Mouse (Mus musculus) MEL (cell line): Measurements from ENCODE around the gene Mrps18a. TPM values are rescaled to one million over a fixed set of nuclear protein-coding genes. Genes with fewer than 3 reads are reported as not detected.

ENCODE experiments used
- DNase-seq: peaks from one replicate; pipeline ENCODE4 v3.0.0; 2011; ENCODE audit warnings: low read depth, low spot score
- H3K27ac ChIP-seq: 2 replicates; pipeline ENCODE4 v1.5.1; 2012; ENCODE audit warnings: low read depth, mild to moderate bottlenecking, control low read depth, low read length, moderate library complexity; ENCODE audit not compliant: control insufficient read depth
- H3K27me3 ChIP-seq, 2 experiments: fragments of 150-350 bp in 1 of 2; sonication (generic) in 1 of 2; 2 replicates each; pipeline ENCODE4 v1.6.1; 2012; ENCODE audit warnings: low read length in 2 of 2, mild to moderate bottlenecking in 2 of 2, improper control_type of control experiment in 1 of 2, moderate library complexity in 1 of 2; ENCODE audit not compliant: insufficient read depth in 2 of 2, control insufficient read depth in 1 of 2
- H3K36me3 ChIP-seq, 2 experiments: 2 replicates each; pipeline ENCODE4 v1.6.1; 2012 to 2014; ENCODE audit warnings: low read length in 2 of 2, improper control_type of control experiment in 1 of 2, inconsistent platforms in 1 of 2, mild to moderate bottlenecking in 1 of 2; ENCODE audit not compliant: insufficient read depth in 2 of 2, control insufficient read depth in 1 of 2
- H3K4me1 ChIP-seq, 2 experiments: fragments of 150-350 bp in 1 of 2; sonication (generic) in 1 of 2; 2 replicates each; pipeline ENCODE4 v1.6.1; 2012; ENCODE audit warnings: low read length in 2 of 2, improper control_type of control experiment in 1 of 2, mild to moderate bottlenecking in 1 of 2; ENCODE audit not compliant: insufficient read depth in 2 of 2, control insufficient read depth in 1 of 2
- H3K4me3 ChIP-seq, 2 experiments: fragments of 150-350 bp in 1 of 2; sonication (generic) in 1 of 2; 2 replicates each; pipeline ENCODE4 v1.5.1; 2012; ENCODE audit warnings: low read depth in 2 of 2, low read length in 2 of 2, mild to moderate bottlenecking in 2 of 2, moderate library complexity in 2 of 2, control low read depth in 1 of 2, improper control_type of control experiment in 1 of 2; ENCODE audit not compliant: control insufficient read depth in 1 of 2, insufficient read depth in 1 of 2
- H3K79me2 ChIP-seq: 2 replicates; pipeline ENCODE4 v1.6.1; 2012; ENCODE audit warnings: mild to moderate bottlenecking, low read length, moderate library complexity; ENCODE audit not compliant: control insufficient read depth, poor library complexity, insufficient read depth
- H3K9ac ChIP-seq: 2 replicates; pipeline ENCODE4 v1.6.1; 2012; ENCODE audit warnings: low read depth, mild to moderate bottlenecking, control low read depth, low read length, moderate library complexity; ENCODE audit not compliant: control insufficient read depth, poor library complexity, severe bottlenecking
- H3K9me3 ChIP-seq: fragments of 150-350 bp; sonication (generic); replicated peaks from 2 replicates; pipeline ENCODE4 v1.6.1; 2012; ENCODE audit warnings: mild to moderate bottlenecking, low read length, improper control_type of control experiment, moderate library complexity; ENCODE audit not compliant: insufficient read depth
- BHLHE40 ChIP-seq: IDR thresholded peaks from 2 replicates; pipeline ENCODE4 v1.6.1; 2012; ENCODE audit warnings: low read depth, mild to moderate bottlenecking, inconsistent platforms, low read length, improper control_type of control experiment, borderline replicate concordance
- CHD2 ChIP-seq: IDR thresholded peaks from 2 replicates; pipeline ENCODE4 v1.6.1; 2011; ENCODE audit warnings: low read length, improper control_type of control experiment
- EP300 ChIP-seq, 2 experiments: IDR thresholded peaks; 2 replicates each; pipeline ENCODE4 v1.6.1; 2011; ENCODE audit warnings: improper control_type of control experiment in 2 of 2, low read length in 2 of 2, low read depth in 1 of 2, mild to moderate bottlenecking in 1 of 2
- GATA1 ChIP-seq: IDR thresholded peaks from 2 replicates; pipeline ENCODE4 v1.6.1; 2011; ENCODE audit warnings: low read depth, low read length, improper control_type of control experiment
- JUND ChIP-seq: IDR thresholded peaks from 2 replicates; pipeline ENCODE4 v1.6.1; 2011; ENCODE audit warnings: low read depth, mild to moderate bottlenecking, improper control_type of control experiment, low read length
- MEF2A ChIP-seq: IDR thresholded peaks from 2 replicates; pipeline ENCODE4 v1.6.1; 2014; ENCODE audit warnings: low read depth, mild to moderate bottlenecking, inconsistent platforms, low read length, improper control_type of control experiment; ENCODE audit not compliant: poor library complexity, insufficient replicate concordance, severe bottlenecking; ENCODE audit errors: extremely low read depth
- MXI1 ChIP-seq: IDR thresholded peaks from 2 replicates; pipeline ENCODE4 v1.6.1; 2011; ENCODE audit warnings: mild to moderate bottlenecking, low read depth, low read length, improper control_type of control experiment
- NELFE ChIP-seq: IDR thresholded peaks from 2 replicates; pipeline ENCODE4 v1.6.1; 2011; ENCODE audit warnings: low read depth, low read length, improper control_type of control experiment
- SIN3A ChIP-seq: IDR thresholded peaks from 2 replicates; pipeline ENCODE4 v1.6.1; 2012; ENCODE audit warnings: low read length, improper control_type of control experiment, inconsistent platforms
- TAL1 ChIP-seq: IDR thresholded peaks from 2 replicates; pipeline ENCODE4 v1.6.1; 2012; ENCODE audit warnings: mild to moderate bottlenecking, inconsistent platforms, low read length, moderate library complexity, mixed read lengths
- TCF12 ChIP-seq: IDR thresholded peaks from 2 replicates; pipeline ENCODE4 v1.6.1; 2014; ENCODE audit warnings: low read depth, mild to moderate bottlenecking, inconsistent platforms, low read length, improper control_type of control experiment, moderate library complexity
- UBTF ChIP-seq: IDR thresholded peaks from 2 replicates; pipeline ENCODE4 v1.6.1; 2012; ENCODE audit warnings: low read depth, mild to moderate bottlenecking, inconsistent platforms, low read length, improper control_type of control experiment, moderate library complexity, borderline replicate concordance; ENCODE audit not compliant: insufficient read depth
- USF2 ChIP-seq, 2 experiments: IDR thresholded peaks; 2 replicates each; pipeline ENCODE4 v1.6.1; 2011 to 2012; ENCODE audit warnings: improper control_type of control experiment in 2 of 2, low read length in 2 of 2, borderline replicate concordance in 1 of 2, inconsistent platforms in 1 of 2, low read depth in 1 of 2, mild to moderate bottlenecking in 1 of 2; ENCODE audit not compliant: insufficient read depth in 1 of 2
- polyA plus RNA-seq, 2 experiments: library from polyadenylated mRNA; stranded (reverse) in 1 of 2; unstranded in 1 of 2; fragments of >175 nt in 1 of 2; fragments of >200 nt in 1 of 2; gene quantifications; 2 replicates each; pipeline versions ENCODE4 v1.2.1 to v1.2.4; 2012; ENCODE audit warnings: low replicate concordance in 2 of 2, low read depth in 1 of 2; ENCODE audit not compliant: insufficient read length in 2 of 2, insufficient read depth in 1 of 2, missing spikeins in 1 of 2
- total RNA-seq: library from RNA; depleted of rRNA; stranded (reverse); fragments of 300-350 nt; gene quantifications from 2 replicates; pipeline ENCODE4 v1.2.3, GENCODE M21; 2012

Mrps18a gene
- total and polyA plus RNA-seq, 3 experiments: 159 to 181 TPM; not detected in 1

- no peak for TF ChIP-seq USF2 (IDR thresholded peaks at IDR 0.05; ENCODE audit: borderline replicate concordance in 1 of 2, insufficient read depth in 1 of 2, low read depth in 1 of 2, low read length in 2 of 2)
- peak; percentile 60 to 80 for TF ChIP-seq EP300 (IDR thresholded peaks at IDR 0.05; ENCODE audit: low read depth in 1 of 2, low read length in 2 of 2)
- 0 out of 2 replicates have a peak, but pooled peaks have one; percentile 10 for TF ChIP-seq MEF2A
- TF ChIP-seq TCF12: peak; percentile 14; the same call in 1 of the 2 replicates
- TF ChIP-seq BHLHE40: no peak
- no peak for TF ChIP-seq UBTF
- TF ChIP-seq CHD2: no peak
- 0 out of 2 replicates have a peak, but pooled peaks have one; percentile 12 for TF ChIP-seq TAL1
Observed at GRCm38 (mm10) chr17:46139872-46140271, 29.1 kb downstream of the Mrps18a start (continued).

DNA sequence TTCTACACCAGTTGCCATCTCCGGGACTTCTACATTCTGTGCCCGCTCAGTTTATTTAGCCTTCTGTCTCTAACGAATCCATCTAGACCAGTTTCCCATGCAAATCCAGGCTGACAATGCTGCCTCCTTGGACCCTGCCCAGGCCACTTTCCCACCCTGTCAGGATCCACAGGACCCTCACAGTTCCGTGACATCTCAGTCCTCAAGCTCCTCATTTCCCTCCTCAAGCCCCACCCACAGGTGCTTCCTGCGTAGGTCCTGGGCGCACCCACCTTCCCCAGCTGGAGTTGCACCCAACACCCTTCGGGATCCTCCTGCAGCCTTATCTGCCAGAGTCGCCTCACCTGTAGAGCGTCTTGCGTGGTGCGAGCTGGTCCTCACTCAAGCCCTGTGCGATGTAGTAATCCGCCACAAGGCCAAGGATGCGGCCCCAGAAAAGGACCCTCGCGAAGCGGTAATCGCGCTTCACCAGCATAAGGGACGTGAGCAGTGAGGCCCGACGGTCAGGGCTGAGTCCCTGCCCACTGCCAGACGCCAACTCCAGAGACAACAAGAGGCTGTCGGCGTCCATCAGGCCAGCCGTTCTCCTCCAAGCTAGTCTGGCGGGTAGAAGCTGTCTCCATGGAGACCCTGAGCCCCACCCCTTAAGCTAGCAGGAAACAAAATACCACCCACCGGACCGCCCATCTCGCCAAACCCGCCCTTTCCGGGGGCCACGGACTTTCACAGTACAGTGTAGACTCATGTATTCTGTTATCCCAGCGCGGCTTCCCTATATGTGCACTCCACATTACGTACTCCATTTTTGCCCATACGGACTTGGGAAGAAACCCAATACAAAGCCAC is 33.0 kb downstream of the Mrps18a start, which contains the start of gene Rsph9:
Gene Rsph9, minus strand, starts transcription at position 639 of the 846 bp plus-strand sequence.
- peaks cover 1 to 18% of the 10 kb centered on the region in 2 experiments; a peak in 3 of 4 replicates for H3K36me3 ChIP-seq
- H3K27ac ChIP-seq: no peak within 1 kb of the TSS
- no peaks in the 10 kb centered on the region for H3K9me3 ChIP-seq
- peak; percentile 76 for DNase-seq
- H3K79me2 ChIP-seq: no peaks in the 10 kb centered on the region
- H3K27me3 ChIP-seq: no peaks in the 10 kb centered on the region
- H3K4me1 ChIP-seq: peaks cover 12 to 18% of the 10 kb centered on the region in 2 experiments
- peak within 1 kb of the TSS; percentile 43; the same call in 1 of the 2 replicates for H3K9ac ChIP-seq
- H3K4me3 ChIP-seq: peak within 1 kb of the TSS; percentile 18 to 29; a peak in 3 of 4 replicates
- TF ChIP-seq JUND (no peak), GATA1 (no peak), NELFE (peak; percentile 34; the same call in 1 of the 2 replicates), MXI1 (no peak), SIN3A (0 out of 2 replicates have a peak, but pooled peaks have one; percentile 42)
